Mouse (Mus musculus) liver, embryonic 16.5 days (tissue): ENCODE measurements around the gene Laptm4a. TPM values are rescaled to one million over a fixed set of nuclear protein-coding genes. Genes with fewer than 3 reads are reported as not detected.

ENCODE experiments used
- ATAC-seq: fragments of 200-750 bp; cut with Nextera tagmentation; 2 replicates; pipeline ENCODE4 v1.8.0; 2017; ENCODE audit warnings: low read depth, mild to moderate bottlenecking, moderate number of reproducible peaks, moderate library complexity
- H3K27ac ChIP-seq: fragments of 300-500 bp; sonication (generic); 2 replicates; pipeline ENCODE4 v1.5.1; 2014; ENCODE audit warnings: mild to moderate bottlenecking, low read length
- H3K27me3 ChIP-seq: fragments of 300-500 bp; sonication (generic); 2 replicates; pipeline ENCODE4 v1.6.1; 2014; ENCODE audit warnings: low read depth, low read length, mixed read lengths; ENCODE audit not compliant: control insufficient read depth, insufficient read depth
- H3K36me3 ChIP-seq: fragments of 300-500 bp; sonication (generic); 2 replicates; pipeline ENCODE4 v1.6.1; 2014; ENCODE audit warnings: mild to moderate bottlenecking; ENCODE audit not compliant: control insufficient read depth, insufficient read depth
- H3K4me1 ChIP-seq: fragments of 300-500 bp; sonication (generic); 2 replicates; pipeline ENCODE4 v1.6.1; 2014; ENCODE audit warnings: low read depth, low read length, mixed read lengths; ENCODE audit not compliant: control insufficient read depth
- H3K4me2 ChIP-seq: fragments of 300-500 bp; sonication (generic); 2 replicates; pipeline ENCODE4 v1.6.1; 2014; ENCODE audit warnings: low read depth, low read length, mixed read lengths
- H3K4me3 ChIP-seq: fragments of 300-500 bp; sonication (generic); 2 replicates; pipeline ENCODE4 v1.5.1; 2014; ENCODE audit warnings: low read depth, mild to moderate bottlenecking, low read length
- H3K9ac ChIP-seq: fragments of 300-500 bp; sonication (generic); 2 replicates; pipeline ENCODE4 v1.6.1; 2014; ENCODE audit warnings: low read depth, low read length
- H3K9me3 ChIP-seq: fragments of 300-500 bp; sonication (generic); replicated peaks from 2 replicates; pipeline ENCODE4 v1.6.1; 2016; ENCODE audit warnings: low read length; ENCODE audit not compliant: control insufficient read depth
- WGBS: fragments of 180-500 bp; shearing (Covaris S2); extraction: QIAGEN DNeasy Blood & Tissue Kit; methylation state at CpG from one replicate; pipeline ENCODE4 v1.1.7; 2014; ENCODE audit not compliant: insufficient replicate concordance; 5-methylcytosine and 5-hydroxymethylcytosine counted together
- polyA plus RNA-seq: library from polyadenylated mRNA; unstranded; fragments of >200 nt; fragmentation: Nextera tagmentation; extraction: Ambion mirVana; gene quantifications from 2 replicates; pipeline ENCODE4 v1.2.1, GENCODE M21; 2015

Gene Laptm4a
- polyA plus RNA-seq, 1 experiment from 2014 or later: 71.2 TPM

- H3K36me3 ChIP-seq: no peaks in the 10 kb centered on the region
- no peak overlapping the region for H3K27ac ChIP-seq
- H3K9ac ChIP-seq: no peak overlapping the region
- no peaks in the 10 kb centered on the region for H3K27me3 ChIP-seq
- no peak overlapping the region for H3K4me2 ChIP-seq
- ATAC-seq: no peak
- H3K4me3 ChIP-seq: no peak overlapping the region
- no peaks in the 10 kb centered on the region for H3K9me3 ChIP-seq
- 67% methylated on average over 9 of the region's 9 CpGs for WGBS
- no peaks in the 10 kb centered on the region for H3K4me1 ChIP-seq
These were observed 40.3 kb downstream of the Laptm4a start for GRCm38 (mm10) chr12:8961607-8962316.

- H3K4me1 ChIP-seq: no peaks in the 10 kb centered on the region
- H3K27me3 ChIP-seq: peaks cover 11% of the 10 kb centered on the region
- H3K27ac ChIP-seq: no peak overlapping the region
- no peak overlapping the region for H3K9ac ChIP-seq
- no peak overlapping the region for H3K4me3 ChIP-seq
- H3K9me3 ChIP-seq: no peaks in the 10 kb centered on the region
- no peaks in the 10 kb centered on the region for H3K36me3 ChIP-seq
- 12% methylated on average over 9 of the region's 9 CpGs for WGBS
- no peak overlapping the region for H3K4me2 ChIP-seq
- no peak for ATAC-seq
These were observed 48.4 kb downstream of the Laptm4a start for GRCm38 (mm10) chr12:8969828-8970227.

GRCm38 (mm10) chr12:8973820-8974465, 52.5 kb downstream of the Laptm4a start, which contains the start of gene Wdr35:
Gene Wdr35, plus strand, starts transcription at chr12:8973892.
- peak; percentile 76 for ATAC-seq
- Histone ChIP-seq H3K4me3 (peak within 1 kb of the TSS; percentile 66), H3K27ac (no peak within 1 kb of the TSS), H3K4me1 (no peaks in the 10 kb centered on the region), H3K9me3 (no peaks in the 10 kb centered on the region), H3K36me3 (no peaks in the 10 kb centered on the region), H3K4me2 (peak within 1 kb of the TSS; percentile 73), H3K9ac (peak within 1 kb of the TSS; percentile 29; the same call in 1 of the 2 replicates), H3K27me3 (peaks cover 11% of the 10 kb centered on the region)
- 1% methylated on average over 45 of the region's 45 CpGs for WGBS

GRCm38 (mm10) chr12:8975076-8975475, 53.6 kb downstream of the Laptm4a start:
- 72% methylated on average over 3 of the region's 3 CpGs for WGBS
- H3K4me3 ChIP-seq: no peak overlapping the region
- H3K4me2 ChIP-seq: no peak overlapping the region
- H3K9me3 ChIP-seq: no peaks in the 10 kb centered on the region
- H3K27me3 ChIP-seq: peaks cover 9% of the 10 kb centered on the region
- no peak overlapping the region for H3K27ac ChIP-seq
- ATAC-seq: no peak
- no peak overlapping the region for H3K9ac ChIP-seq
- H3K36me3 ChIP-seq: no peaks in the 10 kb centered on the region
- no peaks in the 10 kb centered on the region for H3K4me1 ChIP-seq

Other genes with a start within 250 kb of the Laptm4a start
- gene Pum2, start 247.5 kb upstream of the Laptm4a start, polyA plus RNA-seq: 14.0 and 14.5 TPM in 2 replicates
- gene Sdc1, start 150.3 kb upstream of the Laptm4a start, polyA plus RNA-seq: 24.8 and 25.6 TPM in 2 replicates
- gene Matn3, start 26.3 kb downstream of the Laptm4a start, polyA plus RNA-seq: 0.09 and 0.12 TPM in 2 replicates
- 0.79 and 1.1 TPM in 2 replicates for gene Wdr35, start 52.2 kb downstream of the Laptm4a start, polyA plus RNA-seq
- gene Ttc32, start 108.3 kb downstream of the Laptm4a start, polyA plus RNA-seq: 13.3 and 14.9 TPM in 2 replicates